Mouse (Mus musculus) spleen, postnatal 14 days (tissue): ENCODE results near the gene Gtpbp1.
"Not testable (repeated sequence)": the region's sequence is repeated elsewhere in the genome, so short reads cannot be mapped to it uniquely, and the experiment has no call there.

ENCODE experiments used
- DNase-seq, 2 experiments: peaks; one replicate each; pipeline ENCODE4 v3.0.0; 2021 to 2022; ENCODE audit warnings: low spot score in 2 of 2

Gtpbp1 gene

DNA sequence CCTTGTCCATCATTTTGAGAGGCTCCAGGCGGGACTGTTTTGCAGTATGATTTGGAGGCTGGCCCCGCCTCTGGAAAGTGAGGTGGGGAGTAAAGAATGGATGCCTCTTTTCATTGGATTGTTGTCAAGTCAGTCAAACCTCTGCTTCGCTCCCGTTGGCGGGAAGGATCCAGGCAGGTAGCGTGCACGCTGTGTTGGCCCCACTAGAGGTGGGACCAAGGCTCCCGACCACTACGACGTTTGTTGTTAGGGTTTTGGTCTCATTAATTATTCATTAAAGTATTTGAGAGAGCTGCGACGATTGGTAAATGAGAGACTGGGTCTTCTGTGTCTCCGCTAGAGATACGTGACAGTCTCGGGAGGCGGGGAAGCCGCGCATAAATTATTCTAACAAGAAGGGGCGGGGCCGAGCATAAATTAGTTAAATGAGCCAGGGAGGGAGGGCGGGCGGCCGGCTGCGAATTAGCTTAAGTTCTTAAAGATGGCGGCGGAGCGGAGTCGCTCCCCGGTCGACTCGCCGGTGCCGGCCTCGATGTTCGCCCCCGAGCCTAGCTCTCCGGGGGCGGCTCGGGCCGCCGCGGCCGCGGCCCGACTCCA is at the start of gene Gtpbp1:
Gene Gtpbp1 (plus strand): TSS at position 420 of the 597 bp plus-strand sequence.
- DNase-seq = peak; percentile 86 to 87

DNA sequence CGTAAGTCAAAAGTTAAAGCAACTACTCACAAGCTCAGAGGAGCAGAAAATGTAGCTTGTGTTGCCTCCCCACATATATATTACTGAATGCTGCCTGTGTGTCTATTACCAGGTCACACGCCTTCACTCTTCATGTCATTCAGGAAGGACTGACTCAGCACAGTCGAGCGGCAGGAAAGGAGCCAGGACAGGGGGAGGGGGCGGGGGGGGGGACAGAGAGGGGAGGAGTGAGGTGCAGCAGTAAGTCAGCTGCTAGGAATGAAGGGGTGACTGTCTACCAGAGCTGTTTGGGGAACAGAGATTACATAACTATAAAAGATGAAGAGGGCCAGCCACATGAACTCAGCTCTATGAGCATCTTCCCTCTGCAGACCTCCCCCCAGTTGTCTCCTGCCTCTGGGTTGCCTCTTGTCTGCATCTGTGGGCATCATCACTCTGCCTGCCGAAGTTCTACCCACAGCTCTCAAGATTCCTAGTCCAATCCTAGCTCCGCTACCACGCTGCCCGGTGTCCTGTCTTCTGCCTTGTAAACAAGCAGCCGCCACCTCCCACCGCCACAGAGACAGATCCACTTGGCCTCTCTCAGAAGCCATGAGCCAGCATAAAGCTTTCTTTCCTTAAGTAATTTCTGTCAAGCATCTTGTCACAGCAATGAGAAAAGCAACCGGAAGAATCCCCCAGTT is 49.4 kb upstream of the Gtpbp1 start:
- no peak for DNase-seq

DNA sequence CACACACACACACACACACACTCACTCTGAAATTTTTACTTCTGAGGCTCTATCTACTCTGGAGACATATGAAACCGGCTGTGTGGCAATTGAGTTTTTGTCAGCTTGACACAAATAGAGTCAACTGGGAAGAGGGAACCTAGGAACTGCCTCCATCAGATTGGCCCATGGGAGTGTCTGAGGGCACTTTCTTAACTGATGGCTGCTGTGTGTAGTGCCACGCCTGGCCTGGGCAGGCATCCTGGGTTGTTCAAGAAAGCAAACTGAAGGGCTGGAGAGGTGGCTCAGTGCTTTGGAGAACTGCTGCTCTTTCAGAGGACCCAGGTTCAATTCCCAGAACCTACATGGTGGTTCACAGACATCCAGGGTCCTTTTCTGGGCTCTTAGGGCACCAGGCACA is 45.2 kb upstream of the Gtpbp1 start:
- DNase-seq = no peak

DNA sequence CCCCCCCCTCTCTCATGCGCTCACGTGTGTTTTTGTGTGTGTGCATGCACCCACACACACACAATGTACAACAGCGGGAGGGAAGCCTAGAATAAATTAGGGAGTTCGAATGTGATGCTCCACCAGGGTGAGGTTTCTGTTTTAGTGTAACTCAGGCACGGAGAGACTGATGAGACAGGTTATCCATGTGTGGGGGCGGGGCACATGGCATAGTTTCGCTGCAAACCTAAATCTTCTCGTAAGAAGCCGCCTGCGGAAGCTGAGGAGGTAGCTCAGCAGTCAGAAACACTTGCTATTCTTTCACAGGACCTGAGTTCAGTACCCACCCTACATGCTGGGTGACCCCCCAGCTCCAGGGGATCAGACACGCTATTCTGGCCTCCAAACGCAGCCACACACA is 42.5 kb upstream of the Gtpbp1 start:
- no peak for DNase-seq

DNA sequence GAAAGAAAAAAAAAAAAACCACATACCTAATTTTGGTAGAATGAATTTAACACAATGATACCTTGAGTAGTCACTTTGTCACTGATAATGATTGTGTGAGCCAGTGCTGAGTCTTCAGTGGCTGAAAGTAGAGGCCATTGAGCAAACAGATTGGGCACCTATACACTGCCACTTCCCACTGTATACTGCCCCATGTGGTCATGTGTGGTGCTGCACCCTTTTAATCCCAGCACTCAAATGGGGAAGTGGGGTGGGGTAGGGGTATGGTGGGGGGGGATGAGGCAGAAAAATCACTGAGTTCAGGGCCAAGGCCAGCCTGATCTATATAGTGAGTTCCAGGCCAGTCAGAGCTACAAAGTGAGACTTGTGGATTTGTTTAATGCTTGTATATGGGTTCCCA is 40.1 kb upstream of the Gtpbp1 start:
- peak in 1 of 2 experiments; percentile 64 for DNase-seq

DNA sequence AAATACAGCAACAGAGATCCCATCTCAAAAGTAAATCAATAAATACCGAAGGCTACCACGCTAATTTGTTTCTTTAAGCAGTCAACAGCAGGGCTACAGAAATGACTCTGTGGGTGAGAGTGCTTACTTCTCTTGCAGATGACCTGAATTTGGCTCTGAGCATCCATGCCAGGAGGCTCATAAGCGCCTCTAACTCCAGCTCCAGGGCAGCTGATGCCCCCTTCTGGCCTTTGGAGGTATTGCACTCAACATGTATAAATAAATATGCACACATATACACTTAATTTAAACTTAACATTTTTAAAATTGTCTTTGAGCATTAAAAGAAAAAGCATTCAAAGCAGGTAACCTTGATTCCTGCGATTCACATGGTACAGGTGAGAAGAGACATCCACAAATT is 39.2 kb upstream of the Gtpbp1 start:
- DNase-seq = peak in 1 of 2 experiments; percentile 10

DNA sequence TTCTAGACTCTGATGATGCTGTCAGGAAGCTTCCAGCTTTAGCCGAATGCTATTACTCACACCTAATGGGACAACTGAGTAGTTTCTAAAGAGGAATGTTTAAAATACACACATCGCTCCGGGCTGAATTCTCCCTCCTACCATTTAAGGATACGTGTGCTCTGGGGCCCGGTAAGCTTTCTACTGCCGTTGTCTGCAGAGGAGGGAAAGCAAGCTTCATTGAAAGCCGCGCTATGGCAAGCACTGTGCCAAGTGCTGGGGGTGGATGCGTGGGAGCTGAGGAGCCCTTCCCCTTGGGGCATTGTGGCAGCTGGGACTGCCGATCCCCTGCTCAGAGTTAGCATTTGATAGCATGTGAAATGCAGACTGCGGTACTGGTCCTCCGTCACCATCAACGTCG is 34.2 kb upstream of the Gtpbp1 start:
- no peak for DNase-seq

DNA sequence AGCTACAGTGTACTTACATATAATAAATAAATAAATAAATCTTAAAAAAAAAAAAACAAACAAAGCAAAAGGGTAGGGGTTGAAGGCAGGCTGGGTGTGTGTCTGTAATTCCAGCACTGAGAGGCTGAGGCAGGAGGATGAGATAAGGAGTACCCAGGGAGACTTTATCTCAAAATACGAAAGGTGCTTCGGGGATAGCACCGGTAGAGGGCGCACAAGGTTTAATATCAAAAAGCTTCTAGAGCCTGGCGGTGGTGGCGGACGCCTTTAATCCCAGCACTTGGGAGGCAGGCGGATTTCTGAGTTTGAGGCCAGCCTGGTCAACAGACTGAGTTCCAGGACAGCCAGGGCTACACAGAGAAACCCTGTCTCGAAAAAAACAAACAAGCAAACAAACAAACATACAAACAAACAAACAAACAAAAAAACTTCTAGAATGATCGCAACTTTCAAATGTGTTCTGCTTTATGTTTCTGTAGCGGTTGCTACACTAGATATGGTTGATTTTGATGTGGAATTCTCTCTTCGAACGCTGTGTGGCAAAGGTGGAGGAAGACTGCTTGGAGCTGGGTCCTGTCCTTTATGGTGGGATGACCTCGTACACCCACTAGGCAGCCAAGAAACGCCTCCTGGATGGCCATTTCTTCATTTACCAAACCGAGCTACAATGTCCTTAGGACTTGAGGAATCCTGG is 32.7 kb upstream of the Gtpbp1 start:
- peak; percentile 79 to 84 for DNase-seq

DNA sequence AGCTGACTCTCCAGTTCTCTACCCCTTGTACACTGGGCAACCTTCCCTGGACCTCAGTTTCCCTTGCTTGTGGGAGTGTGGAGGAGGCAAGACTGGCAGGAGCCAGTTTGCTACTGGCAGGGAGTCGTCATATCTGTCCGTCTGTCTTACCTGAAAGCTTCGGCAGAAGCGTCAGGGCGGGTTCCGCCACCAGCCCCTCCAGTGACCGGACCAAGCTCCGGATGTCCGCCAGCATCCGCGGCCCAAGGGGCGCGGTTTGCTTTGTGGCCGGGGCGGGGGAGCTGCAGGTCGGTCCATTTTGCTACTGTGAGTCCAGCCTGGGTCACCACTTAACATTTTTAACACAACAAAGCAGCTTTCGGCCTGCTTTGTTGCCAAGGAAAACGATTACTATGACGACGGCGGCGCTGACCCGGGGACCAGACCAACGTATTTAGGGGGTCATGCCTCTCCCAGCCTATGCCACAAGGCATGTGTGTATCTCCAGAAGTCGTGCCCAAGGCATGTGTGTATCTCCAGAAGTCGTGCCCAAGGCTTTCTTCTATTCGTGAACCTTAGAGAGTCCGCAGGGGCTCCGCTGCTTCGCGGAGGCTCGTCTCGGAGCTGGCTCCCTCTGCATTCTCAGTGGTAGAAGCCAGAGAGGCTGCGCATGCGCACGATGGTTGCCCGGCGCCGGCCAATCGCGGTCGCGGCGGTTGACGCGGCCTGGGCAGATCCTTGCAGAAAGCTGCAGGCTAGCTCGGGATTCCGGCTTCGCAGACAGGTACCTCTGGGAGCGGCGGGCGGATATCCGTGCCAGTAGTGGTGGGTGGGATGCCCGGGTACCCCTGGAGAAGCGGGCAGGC is 31.9 kb upstream of the Gtpbp1 start, which contains the start of the genes Fam227a and Cby1:
Gene Fam227a (minus strand): TSS at position 426 of the 845 bp plus-strand sequence.
Gene Cby1 (plus strand): TSS at position 669 of the 845 bp plus-strand sequence.
- peak; percentile 93 for DNase-seq

DNA sequence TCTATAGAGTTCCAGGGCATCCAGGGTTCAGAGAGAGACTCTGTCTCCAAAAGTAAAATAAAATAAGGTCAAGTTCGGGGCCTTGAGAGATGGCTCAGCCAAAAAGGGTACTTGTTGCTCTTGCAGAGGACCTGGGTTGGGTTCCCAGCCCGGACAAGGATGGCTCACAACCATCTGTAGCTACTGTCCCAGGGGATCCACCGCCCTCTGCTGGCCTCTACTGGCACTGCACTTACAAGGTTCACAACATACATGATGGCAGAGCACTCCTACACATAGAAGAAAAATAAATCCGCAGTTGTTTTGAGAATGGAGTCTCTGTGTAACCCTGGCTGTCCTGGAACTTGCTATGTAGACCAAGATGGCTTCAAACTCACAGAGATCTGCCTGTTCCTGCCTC is 28.8 kb upstream of the Gtpbp1 start:
- DNase-seq = peak in 1 of 2 experiments; percentile 47

DNA sequence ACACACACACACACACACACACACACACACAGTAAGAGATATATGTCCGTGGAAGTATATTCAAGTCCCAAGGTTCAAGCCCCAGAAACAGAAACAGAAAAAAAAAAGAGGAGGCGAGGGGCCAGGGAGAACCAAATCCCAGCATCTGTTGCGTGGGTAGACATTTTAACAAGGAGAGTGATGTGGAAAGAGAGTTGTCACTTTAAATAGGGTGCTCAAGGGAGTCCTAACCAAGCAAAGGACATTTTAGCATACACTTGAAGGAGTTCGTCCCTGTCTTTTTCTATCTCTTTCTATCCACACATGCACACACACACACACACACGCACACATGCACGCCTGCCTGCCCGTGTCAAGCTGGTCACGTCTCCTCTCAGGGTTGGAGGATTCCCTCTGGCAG is 26.0 kb upstream of the Gtpbp1 start:
- no peak for DNase-seq

DNA sequence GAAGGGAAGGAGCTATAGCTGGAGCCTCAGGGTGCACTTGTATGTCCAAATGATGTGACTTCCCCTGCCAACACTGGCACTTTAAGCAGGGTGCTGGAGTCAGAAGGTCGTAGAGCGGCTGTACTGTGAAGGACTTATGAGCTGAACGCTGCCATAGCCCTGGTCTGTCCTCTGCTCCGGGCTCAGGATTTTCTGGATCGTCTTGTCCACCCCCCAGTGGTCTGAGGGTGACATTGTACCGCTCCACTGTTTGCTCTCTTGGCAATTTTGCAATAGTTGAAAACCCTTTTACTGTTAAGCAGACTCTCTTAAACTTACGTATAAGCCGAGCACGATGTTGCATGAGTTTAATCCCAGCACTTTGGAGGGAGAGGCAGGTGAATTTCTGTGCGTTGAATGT is 21.4 kb upstream of the Gtpbp1 start:
- DNase-seq = no peak

DNA sequence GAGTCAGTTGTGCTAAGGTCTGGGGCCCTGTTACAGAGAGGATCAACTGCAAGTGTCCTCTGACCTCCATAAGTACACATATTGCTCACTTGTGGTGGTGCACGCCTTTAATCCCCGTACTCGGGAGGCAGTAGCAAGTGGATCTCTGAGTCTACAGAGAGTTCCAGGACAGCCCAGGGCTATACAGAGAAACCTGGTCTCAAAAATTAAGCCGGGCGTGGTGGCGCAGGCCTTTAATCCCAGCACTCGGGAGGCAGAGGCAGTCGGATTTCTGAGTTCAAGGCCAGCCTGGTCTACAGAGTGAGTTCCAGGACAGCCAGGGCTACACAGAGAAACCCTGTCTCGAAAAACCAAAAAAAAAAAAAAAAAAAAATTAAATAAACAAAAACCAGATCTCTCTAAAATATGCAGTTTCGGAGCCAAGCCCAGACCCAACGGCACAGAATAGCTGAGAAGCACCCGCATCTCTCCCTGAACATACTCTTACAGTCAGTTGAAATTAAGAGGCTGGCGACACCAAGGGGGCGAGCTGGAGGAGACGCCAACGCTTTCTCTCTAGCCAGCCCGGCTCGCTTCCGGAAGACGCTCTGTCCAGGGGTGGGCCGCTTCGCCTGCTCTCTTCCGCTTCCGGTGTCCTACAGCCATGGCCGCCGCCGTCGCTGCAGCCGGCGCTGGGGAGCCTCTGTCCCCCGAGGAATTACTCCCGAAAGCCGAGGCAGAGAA is 20.2 kb upstream of the Gtpbp1 start, which contains the start of gene Tomm22:
Gene Tomm22 (plus strand): TSS at position 613 of the 723 bp plus-strand sequence.
- peak; percentile 78 to 84 for DNase-seq

DNA sequence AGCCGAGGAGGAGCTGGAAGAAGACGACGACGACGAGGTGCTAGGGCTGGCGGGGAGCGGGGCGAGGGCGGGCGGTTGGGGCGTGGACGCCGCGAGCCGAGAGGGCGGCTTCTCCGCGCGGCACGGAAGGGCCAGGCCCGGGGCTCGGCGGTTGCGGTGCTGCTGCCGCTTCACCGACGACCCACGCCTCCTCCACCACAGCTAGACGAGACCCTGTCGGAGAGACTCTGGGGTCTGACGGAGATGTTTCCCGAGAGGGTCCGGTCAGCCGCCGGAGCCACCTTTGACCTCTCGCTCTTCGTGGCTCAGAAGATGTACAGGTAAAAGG is 19.7 kb upstream of the Gtpbp1 start:
- no peak for DNase-seq

DNA sequence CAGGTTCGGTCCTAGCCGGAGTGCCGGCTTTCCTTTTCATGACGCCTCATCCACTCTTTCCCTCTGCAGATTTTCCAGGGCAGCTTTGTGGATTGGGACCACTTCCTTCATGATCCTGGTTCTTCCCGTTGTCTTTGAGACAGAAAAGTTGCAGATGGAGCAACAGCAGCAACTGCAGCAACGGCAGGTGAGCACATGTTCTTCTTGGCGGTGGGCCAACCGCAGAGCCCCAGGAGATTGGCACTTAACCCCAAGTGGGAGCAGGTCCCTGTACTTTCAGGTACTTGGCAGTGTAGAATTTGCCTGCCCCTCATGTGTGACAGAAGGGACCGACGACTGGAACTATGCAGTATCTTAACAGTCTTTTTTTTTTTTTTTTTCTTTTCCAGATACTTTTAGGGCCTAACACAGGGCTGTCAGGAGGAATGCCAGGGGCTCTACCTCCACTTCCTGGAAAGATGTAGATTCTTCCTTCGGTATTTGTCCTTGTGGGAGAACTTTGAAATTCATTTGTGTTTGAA is 18.8 kb upstream of the Gtpbp1 start:
- not testable (repeated sequence) for DNase-seq

DNA sequence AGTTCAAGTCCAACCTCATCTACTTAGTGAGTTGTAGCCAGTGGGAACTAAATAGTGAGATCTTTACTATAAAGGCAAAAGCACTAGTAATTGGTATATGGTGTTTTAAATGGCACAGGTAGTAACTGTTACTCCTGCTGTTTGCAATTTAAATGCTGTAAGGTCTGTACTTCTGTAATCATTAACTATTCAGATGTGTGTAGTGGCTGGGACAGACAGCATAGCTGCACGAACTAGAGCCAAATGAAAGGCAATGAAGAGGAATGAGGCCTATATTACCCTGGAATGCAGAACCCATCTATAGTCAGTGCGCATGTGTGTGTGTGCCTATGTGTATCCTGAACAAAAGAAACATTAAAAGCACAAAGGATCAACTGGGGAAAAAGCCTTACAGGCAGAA is 12.7 kb upstream of the Gtpbp1 start:
- DNase-seq = no peak

DNA sequence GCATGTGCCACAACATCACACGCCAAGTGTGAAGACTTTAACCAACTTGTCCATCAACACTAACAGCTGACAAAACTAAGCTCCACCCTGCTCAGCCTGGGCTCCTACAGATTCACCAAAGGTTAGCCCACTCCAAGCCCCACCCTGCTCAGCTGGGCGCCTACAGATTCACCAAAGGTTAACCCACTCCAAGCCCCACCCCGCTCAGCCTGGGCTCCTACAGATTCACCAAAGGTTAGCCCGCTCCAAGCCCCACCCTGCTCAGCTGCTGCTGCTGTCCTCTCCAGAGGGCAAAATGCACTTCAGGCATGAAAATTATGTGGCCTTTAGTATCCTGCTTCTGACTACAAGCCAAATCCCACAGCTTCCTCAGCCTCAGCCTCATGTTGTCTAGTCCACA is 8.7 kb upstream of the Gtpbp1 start:
- DNase-seq = no peak

DNA sequence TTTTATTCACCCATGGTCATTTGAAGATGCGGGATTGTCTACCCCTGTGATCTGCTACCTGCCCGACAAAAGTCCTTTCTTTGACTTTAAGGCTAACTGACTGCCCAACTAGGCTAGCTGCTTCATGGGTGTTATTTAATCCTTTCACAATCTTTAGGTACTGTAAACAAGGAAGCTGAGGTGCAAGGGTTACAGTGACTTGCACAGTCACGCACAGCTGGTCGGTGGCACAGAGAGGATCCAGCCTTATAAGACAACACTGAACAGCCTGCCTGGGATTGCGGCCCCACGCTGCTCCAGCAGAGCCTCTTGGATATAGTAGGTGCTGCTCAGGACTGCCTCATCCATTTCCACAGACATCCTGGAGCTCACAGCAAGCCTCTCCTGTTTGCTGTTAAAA is 7.5 kb upstream of the Gtpbp1 start:
- no peak for DNase-seq

DNA sequence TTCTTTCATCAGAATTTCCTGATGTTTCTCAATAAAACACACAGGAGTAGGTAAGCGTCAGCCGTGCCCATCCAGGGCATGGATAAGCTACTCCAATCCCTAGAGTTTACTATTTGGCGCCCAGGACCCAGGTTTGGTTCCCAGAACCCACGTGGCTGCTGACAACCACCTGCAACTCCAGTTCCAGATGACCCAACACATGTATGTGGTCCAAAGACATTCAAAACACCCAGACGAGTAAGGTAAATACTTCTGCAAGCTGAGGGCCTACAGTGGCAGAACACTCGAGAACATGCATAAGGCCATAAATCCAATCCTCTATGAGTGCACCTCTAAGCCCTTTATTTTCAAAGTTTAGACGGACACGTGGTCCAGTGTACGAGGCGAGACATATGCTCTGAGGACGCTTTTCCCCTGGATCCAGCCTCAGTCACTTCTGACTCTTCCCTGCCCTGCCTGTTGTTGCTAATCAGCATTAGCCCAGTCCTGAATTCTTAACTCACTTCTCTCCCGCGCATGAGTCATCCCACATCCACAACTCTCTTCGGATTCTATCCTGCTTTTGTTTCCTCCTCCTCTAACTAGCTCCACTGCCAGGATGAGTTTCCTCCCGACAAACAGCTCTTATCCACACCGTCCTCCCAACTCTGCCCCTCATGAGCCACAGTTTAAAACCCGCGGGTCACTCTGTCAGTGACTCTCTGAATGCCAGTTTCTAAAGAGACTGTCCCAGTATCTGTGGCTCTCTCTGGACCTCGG is 6.8 kb upstream of the Gtpbp1 start:
- no peak for DNase-seq

DNA sequence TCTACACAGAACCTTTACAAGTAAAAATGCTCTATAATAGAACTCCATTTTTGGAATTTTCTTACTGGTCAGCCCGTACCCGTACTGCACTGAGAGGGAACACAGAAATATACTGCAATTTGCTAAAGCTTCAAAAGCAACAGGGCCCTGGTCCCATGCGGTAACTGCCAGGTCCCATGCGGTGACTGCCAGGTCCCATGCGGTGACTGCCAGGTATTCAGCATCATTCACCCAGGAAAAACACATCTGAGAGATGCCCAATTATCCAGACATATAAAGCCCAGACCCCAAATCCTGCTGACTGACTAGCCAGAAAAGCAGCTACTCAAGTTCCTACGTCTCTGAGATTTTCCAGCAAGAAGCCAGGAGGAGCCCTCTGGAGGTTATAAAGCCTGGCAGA is 6.0 kb upstream of the Gtpbp1 start:
- DNase-seq = no peak
